Mouse (Mus musculus) thymus, adult 2 months (tissue): ENCODE results near the gene Gm49394.

ENCODE experiments used
- CTCF ChIP-seq: fragments of 200-500 bp; IDR thresholded peaks from 2 replicates; pipeline ENCODE4 v1.5.1; 2012; ENCODE audit warnings: mild to moderate bottlenecking, control low read depth, low read length, moderate library complexity, borderline replicate concordance; ENCODE audit not compliant: control insufficient read depth, poor library complexity, insufficient read depth; ENCODE audit errors: extremely low read depth
- POLR2A ChIP-seq: fragments of 200-500 bp; IDR thresholded peaks from 2 replicates; pipeline ENCODE4 v1.6.1; 2012; ENCODE audit warnings: mild to moderate bottlenecking, low read length, control low read depth, moderate library complexity; ENCODE audit not compliant: control insufficient read depth, poor library complexity, insufficient read depth; ENCODE audit errors: extremely low read depth

GRCm38 (mm10) chr7:142656055-142656454 lies 13.7 kb downstream of the Gm49394 start:
- TF ChIP-seq CTCF (no peak), POLR2A (no peak)
